Mouse (Mus musculus) spleen, postnatal 4 days (tissue): ENCODE results near the gene Slc12a8.
A peak's percentile ranks its signal among the peaks of the same experiment; 100 is the strongest.

ENCODE experiments used
- DNase-seq, 2 experiments: peaks; one replicate each; pipeline ENCODE4 v3.0.0; 2022; ENCODE audit warnings: low spot score in 2 of 2

Slc12a8 gene

DNA sequence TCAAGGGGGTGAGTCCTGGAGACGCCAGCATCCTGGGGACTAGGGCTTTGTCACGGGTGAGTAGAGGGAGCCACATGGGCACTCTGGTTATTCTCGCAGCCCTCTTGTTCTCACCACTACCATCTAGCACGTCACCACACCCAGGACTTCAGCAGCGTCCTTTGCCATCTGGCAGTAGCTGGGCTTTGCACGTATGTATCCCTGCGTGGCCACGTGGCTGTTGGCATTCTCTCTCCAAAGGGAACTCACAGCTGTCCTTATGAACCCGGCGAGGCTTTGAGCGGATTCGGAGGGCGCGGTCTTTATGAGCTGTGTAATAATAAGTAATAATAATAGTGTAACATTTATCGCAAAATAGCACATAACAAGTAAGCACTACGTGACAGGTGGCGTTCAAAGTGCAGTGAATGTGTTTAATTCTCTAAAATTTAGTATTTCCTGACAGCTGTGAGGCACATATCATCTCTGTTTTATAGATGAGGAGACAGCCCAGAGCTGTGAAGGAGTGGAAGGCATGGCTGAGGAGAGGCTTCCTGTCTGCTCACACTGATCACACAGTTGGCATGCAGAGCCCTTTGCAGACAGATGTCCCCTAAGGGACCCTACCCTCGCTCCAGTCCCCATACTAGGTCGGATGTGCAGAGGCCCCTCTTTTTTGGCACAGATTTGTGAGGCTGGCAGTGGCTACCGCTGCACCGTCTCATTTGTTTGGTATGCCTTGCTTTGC, 20.5 kb downstream of the Slc12a8 start:
- DNase-seq: no peak

GRCm38 (mm10) chr16:33544346-33544745, 27.2 kb downstream of the Slc12a8 start:
- DNase-seq: no peak

DNA sequence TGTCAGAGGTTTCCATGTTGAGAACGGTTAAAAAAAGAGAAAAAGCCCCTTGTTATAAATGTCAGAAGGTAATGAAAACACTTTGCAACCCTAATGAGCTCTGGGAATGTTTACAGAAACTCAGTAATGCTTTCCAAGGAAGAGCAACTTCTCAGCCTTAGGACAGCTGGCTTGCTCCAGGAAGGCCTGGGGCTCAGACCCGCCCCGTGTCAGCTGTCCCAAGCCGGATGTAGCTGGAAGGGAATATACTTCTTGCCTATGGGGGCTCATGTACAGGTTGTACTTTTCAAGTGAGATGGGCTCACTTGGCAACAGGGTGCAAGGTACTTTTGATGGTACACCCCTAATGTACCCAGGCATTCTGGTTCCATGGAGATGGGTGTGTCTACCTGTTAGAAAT, 28.4 kb downstream of the Slc12a8 start:
- DNase-seq: no peak

GRCm38 (mm10) chr16:33553689-33554342, 36.7 kb downstream of the Slc12a8 start:
- DNase-seq: no peak

GRCm38 (mm10) chr16:33558121-33558520, 41.0 kb downstream of the Slc12a8 start:
- no peak for DNase-seq

DNA sequence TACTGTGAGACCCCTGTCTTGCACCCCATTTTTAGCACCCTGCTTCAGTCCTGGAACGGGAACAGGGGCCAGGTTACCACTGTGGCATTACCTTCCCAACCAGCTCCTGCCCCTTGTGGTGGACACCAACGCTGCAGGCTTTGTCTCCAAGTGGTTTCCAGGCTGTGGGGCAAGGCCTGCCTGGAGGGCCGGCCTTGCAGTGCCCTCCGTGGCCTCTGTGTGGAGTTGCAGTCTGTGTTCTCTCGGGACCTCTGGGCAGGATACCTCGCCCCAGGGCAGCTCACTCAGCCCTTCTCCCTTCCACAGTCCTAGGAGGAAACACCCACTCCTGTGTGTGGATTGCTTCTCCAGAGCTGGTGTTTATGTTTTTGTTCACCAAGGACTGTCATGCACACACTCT, 43.2 kb downstream of the Slc12a8 start:
- peak; percentile 74 to 82 for DNase-seq

- no peak for DNase-seq
Measured at GRCm38 (mm10) chr16:33561308-33562009, 44.3 kb downstream of the Slc12a8 start.

GRCm38 (mm10) chr16:33562874-33563537, 45.9 kb downstream of the Slc12a8 start:
- no peak for DNase-seq

DNA sequence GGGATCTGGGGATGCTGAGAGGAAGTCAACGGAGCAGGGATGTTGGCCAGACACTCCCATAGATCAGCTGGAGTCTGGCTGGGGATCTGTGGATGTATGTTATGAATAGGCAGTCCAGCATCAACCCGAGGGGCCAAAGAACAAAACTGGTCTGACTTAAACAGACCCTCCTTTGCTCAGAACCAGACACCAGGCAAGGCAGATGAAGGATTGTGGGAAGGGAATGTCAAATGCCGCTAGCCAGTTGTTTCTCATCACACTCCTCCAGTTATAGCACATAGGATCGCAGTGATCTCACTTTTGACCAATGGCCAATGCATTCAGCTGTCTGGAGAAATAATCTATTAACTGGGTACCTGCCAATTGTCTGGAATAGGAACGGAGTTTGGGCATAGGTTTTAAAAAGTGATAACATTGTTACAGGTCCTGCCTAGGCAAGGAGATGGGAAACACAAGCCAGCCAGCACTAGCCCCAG, 46.4 kb downstream of the Slc12a8 start:
- DNase-seq: no peak

DNA sequence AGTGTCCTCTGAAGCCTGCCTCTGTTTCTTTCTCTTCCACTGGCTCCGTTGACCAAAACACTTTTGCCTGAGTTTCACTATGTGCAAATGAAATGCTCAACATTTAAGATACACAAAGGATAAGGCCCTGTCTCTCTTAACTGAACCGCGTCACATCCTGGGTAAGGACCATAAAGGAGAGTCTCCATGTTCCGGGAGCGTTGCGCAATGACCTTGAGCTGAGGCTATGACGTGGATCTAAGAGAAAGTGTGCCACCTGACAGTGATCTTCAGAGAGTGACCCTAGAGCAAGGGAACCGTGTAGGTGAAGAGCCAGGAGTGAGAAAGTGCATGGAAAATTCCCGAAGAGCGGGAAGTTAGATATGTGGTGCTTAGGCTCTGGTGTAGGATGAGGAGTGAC, 49.3 kb downstream of the Slc12a8 start:
- DNase-seq: no peak

- DNase-seq: no peak
Measured at GRCm38 (mm10) chr16:33567736-33568135, 50.6 kb downstream of the Slc12a8 start.

- no peak for DNase-seq
Measured at GRCm38 (mm10) chr16:33568269-33569016, 51.3 kb downstream of the Slc12a8 start.

- DNase-seq: no peak
Measured at GRCm38 (mm10) chr16:33572646-33573045, 55.5 kb downstream of the Slc12a8 start.

DNA sequence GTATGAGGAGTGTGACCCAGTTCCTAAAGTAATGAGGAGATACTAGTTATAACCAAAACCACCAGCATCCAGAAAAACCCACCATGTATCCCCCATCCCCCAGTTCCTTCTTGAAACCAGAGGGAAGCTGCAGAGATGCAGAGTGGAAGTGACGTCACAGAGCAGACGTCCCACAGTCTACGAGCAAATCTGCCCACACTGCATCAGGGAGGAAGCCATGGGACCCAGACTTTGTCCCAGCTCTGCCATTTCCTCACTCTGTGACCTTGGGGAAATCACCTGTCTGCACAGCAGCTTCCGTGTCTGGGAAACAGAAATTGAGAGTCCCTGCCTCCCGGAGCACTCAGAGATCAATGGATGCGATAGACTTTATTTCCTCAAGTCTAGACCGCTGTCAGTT, 56.6 kb downstream of the Slc12a8 start:
- no peak for DNase-seq

DNA sequence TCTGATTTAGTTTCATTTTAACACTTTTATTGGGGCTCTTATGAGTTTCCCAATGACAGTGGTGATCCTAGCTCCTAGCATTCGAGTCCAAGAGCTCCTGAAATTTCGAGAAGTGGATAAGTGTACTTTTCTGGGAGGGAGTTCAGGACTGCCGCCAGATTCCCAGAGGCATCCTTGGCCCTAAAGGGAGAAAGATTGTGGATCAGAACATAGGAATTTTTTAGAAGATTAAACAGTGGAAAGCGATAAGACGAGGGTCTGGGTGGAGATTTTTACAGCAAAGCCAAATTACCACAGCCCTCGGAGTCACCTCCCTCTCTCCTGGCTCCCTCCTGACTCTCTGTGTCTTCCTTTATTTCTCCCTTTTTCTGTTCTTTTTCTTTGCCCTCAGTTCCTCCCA, 58.6 kb downstream of the Slc12a8 start:
- DNase-seq: no peak

DNA sequence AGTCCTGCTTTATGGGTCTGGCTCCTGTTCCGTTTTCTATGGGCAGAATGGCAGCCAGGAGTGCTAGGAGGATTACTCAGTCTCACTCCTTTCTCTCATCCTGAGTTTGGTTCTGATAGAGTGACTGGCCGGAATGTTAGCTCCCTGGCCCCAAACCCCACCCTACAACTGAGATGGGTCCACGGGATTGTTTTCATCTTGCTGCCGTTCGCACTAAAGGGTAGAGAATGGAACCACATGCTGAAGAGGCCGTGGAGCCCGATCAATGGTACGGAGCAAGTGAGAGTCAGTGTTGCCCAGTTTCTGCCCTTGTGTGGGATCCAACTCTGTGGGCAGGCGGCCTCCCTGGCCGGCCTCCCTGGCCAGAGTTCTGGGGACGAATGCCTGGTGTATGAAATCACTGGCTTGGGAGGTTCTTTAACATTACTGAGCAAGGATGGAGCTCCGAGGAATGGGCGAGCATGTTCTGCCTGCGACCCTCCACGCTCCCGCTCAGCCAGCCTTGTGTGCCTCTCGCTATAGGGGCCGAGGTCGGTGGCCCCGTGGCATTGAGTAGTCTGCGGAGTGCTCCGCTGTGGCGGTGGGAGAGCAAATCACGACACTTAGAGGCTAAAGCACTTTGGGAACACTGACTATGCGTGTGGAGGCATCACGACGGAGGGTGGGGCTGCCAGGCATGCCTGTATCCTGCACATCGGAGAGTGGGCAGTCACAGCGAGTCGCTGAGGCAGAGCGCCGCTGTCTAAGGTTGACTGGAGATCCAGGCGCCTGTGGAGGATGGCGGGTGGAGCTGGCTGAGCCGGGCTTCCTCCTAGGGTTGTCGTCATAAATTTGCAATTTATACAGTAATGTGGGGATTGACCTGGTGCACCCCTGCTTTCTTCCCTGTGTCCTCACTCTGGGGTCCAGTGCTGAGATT, 59.4 kb downstream of the Slc12a8 start:
- no peak for DNase-seq

DNA sequence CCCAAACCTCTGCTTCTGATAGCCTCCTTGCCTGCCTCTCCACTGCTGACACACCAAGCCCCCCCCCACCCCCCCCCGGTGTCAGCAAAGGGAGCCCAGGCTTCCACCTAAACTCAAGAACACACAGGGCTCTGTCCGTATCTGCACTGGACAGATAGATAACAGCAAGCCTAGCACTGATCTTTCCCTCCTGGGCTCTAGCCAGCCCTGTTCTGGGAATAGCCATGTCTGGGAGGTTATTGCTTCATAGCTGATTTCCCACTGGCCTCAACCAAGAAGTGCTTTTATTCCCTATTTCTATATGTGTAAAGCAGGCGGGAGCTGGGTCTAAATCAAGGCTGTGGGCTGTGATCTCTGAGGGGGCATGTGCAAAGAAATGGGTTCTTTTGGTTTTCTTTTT, 61.3 kb downstream of the Slc12a8 start:
- no peak for DNase-seq

GRCm38 (mm10) chr16:33580331-33580730, 63.2 kb downstream of the Slc12a8 start:
- DNase-seq: no peak

DNA sequence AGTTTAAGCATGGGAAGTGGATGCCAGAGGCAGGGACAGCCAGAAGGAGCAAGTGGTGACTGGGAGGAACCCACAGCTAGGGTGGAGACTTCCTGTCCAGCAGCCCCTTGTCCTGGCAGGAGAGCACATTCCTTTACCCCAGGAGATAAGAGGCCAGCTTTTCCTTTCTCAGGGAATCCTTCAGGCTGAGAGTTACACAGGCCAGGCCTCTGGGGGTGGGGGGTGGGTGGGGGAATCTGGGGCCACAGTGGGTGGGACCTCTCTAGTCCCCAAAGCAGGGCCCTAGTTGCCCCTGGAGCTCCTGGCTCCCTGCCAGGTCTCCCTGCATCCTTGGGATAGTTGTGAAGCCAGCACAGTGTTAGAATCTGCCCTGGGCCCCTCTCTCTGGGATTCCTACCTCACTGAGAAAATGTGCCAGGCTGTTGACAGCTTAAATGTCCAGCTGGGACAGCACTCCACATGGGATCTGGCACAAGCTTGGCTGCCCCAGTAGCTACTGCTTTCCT, 63.7 kb downstream of the Slc12a8 start:
- DNase-seq: no peak

DNA sequence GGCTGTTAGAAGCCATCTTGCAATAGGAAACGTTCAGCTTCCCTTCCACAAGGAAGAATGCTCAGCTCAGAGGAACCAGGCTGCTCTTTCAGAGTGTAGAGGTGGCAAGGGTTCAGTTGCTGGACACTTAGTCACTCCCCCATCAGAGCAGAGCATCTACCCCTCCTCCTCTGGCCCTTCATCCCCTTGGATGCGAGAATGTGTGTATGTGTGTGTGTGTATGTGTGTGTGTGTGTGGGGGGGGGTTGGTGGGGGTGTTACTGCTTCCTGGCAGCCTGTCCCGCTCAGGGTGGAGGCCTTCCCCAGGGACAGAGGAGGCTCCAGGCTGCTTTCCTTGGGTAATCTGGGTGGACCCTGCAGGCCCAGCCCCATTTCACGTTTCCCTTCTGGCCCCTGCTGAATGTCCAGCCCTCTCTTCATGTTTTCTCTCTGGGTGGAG, 64.6 kb downstream of the Slc12a8 start:
- no peak for DNase-seq
